Mouse (Mus musculus) embryonic fibroblast, embryonic 13.5 days (primary cell): ENCODE data around the gene Cyb561d2. TPM values are rescaled to one million over a fixed set of nuclear protein-coding genes. Genes with fewer than 3 reads are reported as not detected.

ENCODE experiments used
- H3K27ac ChIP-seq: 2 replicates; pipeline ENCODE4 v1.5.1; 2012; ENCODE audit warnings: low read length, control low read depth, inconsistent platforms; ENCODE audit not compliant: insufficient read depth
- H3K4me1 ChIP-seq: 2 replicates; pipeline ENCODE4 v1.6.1; 2011; ENCODE audit warnings: low read length; ENCODE audit not compliant: control insufficient read depth, insufficient read depth
- H3K4me3 ChIP-seq: 2 replicates; pipeline ENCODE4 v1.5.1; 2011; ENCODE audit warnings: mild to moderate bottlenecking, control low read depth, low read length; ENCODE audit not compliant: insufficient read depth
- CTCF ChIP-seq: IDR thresholded peaks from 2 replicates; pipeline ENCODE4 v1.5.1; 2011; ENCODE audit warnings: mild to moderate bottlenecking, control low read depth, low read length, moderate library complexity, borderline replicate concordance; ENCODE audit not compliant: insufficient read depth
- POLR2A ChIP-seq: IDR thresholded peaks from 2 replicates; pipeline ENCODE4 v1.6.1; 2011; ENCODE audit warnings: low read depth, mild to moderate bottlenecking, control low read depth, low read length, moderate library complexity
- polyA plus RNA-seq: library from polyadenylated mRNA; stranded (reverse); fragments of >200 nt; gene quantifications from 2 replicates; pipeline ENCODE4 v1.2.4, GENCODE M21; 2011; ENCODE audit warnings: low read depth; ENCODE audit not compliant: missing spikeins, insufficient read length

Cyb561d2 gene
- polyA plus RNA-seq, 1 experiment = 18.3 TPM

DNA sequence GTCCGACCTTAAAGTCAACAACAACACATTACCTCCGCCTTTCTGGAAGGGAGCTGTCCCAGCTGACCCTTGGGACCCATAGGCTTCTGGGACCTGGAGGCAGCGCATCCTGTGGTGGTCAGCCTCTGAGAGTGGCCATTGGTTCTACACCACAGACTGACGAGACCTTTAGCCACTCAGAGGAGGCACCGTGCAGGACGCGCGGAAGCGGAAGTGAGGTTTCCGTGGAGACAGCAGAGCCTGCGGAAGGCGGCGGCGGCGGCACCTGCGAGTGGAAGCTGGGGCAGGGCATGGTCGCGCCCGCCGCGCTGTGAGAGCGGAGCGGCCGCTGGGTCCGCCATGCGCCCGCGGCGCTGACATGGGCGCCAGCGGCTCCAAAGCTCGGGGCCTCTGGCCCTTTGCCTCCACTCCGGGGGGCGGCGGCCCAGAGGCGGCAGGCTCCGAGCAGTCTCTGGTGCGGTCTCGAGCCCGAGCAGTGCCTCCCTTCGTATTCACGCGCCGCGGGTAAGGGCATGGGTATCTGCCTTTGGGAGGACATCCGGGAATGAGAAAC, 21.1 kb upstream of the Cyb561d2 start, which contains the start of gene Tusc2:
Gene Tusc2 (plus strand): TSS at position 227 of the 553 bp plus-strand sequence.
- Histone ChIP-seq H3K27ac (no peak within 1 kb of the TSS), H3K4me3 (peak within 1 kb of the TSS; percentile 57), H3K4me1 (peaks cover 4% of the 10 kb centered on the region; the same call in 1 of the 2 replicates)
- no peak for TF ChIP-seq CTCF
- peak; percentile 68 for TF ChIP-seq POLR2A

DNA sequence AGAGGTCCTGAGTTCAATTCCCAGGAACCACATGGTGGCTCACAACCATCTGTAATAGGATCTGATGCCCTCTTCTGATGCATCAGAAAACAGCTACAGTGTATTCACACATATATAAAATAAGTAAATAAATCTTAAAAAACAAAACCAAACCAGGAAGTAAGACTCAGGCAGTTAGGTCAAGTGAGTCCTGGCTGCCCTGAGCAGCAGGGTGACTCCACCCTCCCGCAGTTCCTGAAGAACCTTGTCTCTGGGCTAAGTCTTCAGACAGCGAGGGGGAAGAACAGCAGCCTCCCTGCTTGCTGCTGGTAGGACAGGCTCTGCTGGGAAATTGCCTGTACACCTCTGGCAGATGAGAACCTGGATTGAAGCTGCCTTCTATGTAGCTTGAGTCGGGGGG, 14.4 kb upstream of the Cyb561d2 start:
- Histone ChIP-seq H3K4me3 (peak overlapping the region; percentile 76), H3K4me1 (peaks cover 12% of the 10 kb centered on the region; the same call in 1 of the 2 replicates), H3K27ac (peak overlapping the region; percentile 7; the same call in 1 of the 2 replicates)
- TF ChIP-seq CTCF (no peak), POLR2A (no peak)

DNA sequence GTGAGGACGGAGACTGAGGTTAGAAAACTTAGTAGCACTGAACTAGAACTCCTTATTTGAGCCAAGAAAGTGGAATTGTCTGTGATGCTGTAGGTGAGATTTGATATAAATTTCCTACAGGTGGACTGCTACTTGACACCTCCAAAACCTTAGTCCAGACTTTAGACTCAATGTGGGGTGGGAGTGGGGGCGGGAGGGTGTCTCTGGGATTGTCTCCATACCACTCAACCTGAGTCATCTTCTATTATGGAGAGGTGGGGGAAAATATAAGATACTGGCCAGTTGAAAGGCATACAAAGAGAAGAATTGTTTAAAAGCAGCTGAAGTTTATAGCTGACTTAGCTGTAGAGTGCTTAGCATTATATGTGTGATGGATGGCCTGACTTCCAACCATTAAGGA, 13.7 kb upstream of the Cyb561d2 start:
- H3K4me1 ChIP-seq = peaks cover 12% of the 10 kb centered on the region
- peak overlapping the region; percentile 76 for H3K4me3 ChIP-seq
- TF ChIP-seq POLR2A = no peak
- no peak for TF ChIP-seq CTCF
- peak overlapping the region; percentile 95 for H3K27ac ChIP-seq

DNA sequence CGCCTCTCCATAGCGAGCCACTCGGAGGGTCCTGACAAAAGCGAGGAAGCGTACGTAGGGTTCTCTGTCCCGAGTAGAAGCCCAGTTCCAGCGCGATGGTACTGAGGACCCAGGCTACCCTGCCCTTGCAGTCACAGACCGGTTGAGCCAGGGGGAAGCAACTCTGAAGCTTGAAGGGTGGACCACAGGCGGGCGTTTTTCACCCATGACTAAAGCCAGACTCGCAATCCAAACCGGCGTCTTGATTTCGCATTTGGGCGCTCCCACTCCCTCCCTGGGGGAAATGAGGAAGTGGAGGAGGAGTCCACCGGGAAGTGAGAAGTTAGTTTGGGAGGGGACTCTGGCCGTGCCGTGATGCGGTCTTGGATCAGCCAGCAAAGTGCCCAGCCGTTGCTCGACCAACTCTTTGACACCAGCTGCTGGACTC, 13.1 kb upstream of the Cyb561d2 start:
- Histone ChIP-seq H3K4me3 (peak overlapping the region; percentile 76), H3K4me1 (peaks cover 12% of the 10 kb centered on the region), H3K27ac (peak overlapping the region; percentile 95)
- TF ChIP-seq POLR2A (peak; percentile 71), CTCF (no peak)

DNA sequence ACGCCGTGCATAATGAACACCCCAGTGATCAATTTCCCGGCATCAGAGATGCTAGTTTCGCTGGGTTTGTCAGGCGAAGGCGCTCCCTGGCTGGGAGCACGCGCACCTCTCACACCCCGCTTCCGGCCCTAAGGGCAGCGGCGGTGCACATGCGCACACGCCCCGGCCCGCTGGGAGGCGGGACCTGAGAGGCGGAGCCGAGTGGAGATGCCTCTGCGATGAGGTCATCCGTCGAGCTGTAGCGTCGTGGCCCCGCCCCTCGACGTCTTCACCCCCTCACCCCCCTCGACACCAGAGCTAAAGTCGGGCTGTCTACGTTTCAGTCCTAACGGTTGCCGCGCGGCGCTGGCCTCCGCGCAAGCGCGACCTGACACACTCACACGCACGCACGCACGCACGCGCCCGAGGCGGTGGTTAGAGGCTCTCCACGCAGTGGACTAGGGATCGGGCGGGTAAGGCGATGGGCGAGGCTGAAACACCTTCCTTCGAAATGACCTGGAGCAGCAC, 12.4 kb upstream of the Cyb561d2 start:
- peak; percentile 91 for TF ChIP-seq POLR2A
- TF ChIP-seq CTCF = no peak
- peaks cover 12% of the 10 kb centered on the region for H3K4me1 ChIP-seq
- peak overlapping the region; percentile 76 for H3K4me3 ChIP-seq
- H3K27ac ChIP-seq = peak overlapping the region; percentile 95

DNA sequence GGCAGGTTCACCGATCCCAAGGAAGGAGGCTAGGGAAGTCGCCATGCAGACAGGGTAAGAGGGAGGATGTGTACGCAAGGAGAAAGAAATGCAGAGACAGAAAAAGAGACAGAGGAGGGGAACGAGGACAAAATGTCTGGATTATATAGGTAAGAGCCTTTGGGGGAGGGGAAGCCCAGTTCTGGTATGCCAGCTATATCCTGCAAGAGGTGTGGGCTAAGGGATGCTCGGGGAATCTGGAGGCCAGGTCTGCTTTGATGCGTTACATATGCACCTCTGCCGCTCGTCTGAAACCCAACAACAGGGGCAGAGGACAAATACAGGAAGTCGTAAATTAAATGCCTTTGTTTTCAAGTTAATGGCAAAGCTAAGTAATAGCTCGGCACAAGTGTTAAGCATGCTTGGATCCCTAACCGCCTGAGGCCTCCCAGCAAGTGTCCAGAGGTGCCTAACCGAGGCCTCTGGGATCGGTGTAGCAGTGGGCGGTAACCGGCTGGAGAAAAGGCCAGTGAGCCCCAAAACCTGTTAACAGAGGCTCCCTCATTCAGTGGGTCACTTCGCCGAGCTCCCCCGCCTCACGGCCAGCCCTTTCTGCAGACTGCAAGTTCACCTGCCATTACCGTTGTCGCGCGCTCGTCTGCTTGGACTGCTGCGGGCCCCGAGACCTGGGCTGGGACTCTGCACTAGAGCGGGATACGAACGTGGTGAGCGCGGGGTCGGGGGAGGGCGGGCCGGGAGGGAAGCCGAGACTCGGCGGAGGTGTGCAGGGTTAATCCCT, 11.7 kb upstream of the Cyb561d2 start:
- H3K4me1 ChIP-seq = peaks cover 12% of the 10 kb centered on the region
- TF ChIP-seq POLR2A (no peak), CTCF (no peak)
- peak overlapping the region; percentile 55 for H3K27ac ChIP-seq
- peak overlapping the region; percentile 62 for H3K4me3 ChIP-seq

DNA sequence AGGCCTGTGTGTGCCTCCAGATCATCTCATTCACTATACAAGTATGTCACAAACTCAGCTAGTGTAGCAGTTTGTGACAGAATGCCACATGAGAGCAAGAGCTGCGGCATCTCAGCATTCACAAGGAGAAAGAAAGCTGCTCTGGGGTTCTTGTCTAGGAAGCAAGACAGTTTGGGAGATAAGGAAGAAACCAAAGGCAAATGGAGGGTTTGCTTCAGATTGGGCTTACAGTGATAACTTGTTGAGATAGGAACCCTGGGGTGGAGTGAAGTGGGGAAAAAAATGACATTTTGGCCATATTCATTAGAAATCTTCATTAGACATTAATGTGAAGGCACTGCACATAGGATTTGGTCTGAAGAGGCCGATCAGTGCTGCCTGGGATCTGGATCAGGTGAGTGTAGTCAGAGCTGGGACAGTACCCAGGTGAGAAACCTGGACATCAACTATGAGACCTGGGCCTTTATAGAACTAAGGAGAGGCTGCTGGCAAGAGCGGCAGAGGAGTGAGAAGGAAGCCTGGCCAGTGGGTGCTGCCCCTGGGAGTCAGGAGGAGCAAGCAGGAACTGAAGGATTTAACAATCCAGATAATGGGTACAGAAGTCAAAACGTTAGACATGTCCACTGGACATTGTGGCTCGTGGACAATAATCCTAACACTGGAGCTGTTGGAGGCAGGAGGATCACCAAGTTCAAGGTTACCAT, 10.8 kb upstream of the Cyb561d2 start:
- Histone ChIP-seq H3K4me1 (peaks cover 12% of the 10 kb centered on the region), H3K27ac (no peak overlapping the region), H3K4me3 (peak overlapping the region; percentile 62)
- no peak for TF ChIP-seq POLR2A

DNA sequence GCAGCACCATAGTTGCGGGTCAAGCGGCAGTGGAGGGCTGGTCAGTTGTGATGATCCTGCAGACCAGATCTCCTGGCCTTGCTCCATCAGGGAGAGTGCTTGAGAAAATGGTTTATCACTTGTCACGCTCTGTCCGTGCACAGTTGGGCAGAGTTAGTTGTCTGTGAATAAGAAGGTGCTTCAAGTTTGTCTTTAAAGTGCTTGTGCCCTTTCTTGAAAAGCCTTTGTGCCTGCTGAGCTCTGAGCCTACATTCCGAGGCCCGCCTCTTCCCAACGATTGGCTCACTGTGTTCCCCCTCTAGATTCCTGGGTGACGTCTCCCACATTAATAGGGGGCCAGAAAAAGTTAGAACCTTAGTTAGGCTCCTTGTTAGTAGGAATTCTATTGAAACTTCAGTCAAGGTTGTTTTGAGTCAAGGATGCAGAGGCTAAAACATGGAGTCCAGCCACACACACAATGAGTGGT, 9.9 kb upstream of the Cyb561d2 start:
- Histone ChIP-seq H3K4me3 (peak overlapping the region; percentile 62), H3K4me1 (peaks cover 5% of the 10 kb centered on the region; the same call in 1 of the 2 replicates), H3K27ac (peak overlapping the region; percentile 27)
- TF ChIP-seq POLR2A = peak; percentile 72
- no peak for TF ChIP-seq CTCF

DNA sequence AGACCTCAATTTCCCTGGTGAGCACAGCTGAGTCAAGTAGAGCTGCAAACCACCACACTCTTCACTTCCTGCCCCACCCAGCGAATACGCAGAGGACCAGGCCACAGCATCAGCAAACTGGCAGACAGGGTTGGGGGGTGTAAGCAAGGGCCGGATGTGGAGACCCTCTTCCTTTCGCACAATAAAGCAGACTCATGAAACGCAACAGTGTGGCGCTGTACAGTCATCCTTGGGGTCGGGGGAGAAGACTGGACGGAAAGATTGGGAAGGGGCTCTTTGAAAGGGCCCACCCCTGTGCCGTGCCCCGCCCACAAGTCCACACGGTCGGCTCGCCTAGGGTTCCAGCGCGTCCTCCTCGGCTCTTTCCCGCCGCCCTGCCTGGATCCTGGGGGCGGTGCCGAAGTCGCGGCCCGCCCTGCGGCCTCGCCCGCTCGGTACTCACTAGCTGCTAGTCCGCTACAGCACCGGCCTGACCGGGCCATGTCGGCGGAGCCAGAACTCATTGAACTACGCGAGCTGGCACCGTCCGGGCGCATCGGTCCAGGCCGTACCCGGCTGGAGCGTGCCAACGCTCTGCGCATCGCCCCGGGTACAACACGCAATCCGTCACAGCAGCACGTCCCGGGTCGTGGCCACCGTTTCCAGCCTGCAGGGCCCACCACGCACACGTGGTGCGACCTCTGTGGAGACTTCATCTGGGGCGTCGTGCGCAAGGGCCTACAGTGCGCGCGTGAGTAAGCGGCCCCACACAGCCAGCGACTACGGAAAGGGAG, 9.3 kb upstream of the Cyb561d2 start, which contains the start of gene Rassf1:
Gene Rassf1 (plus strand): TSS at position 439 of the 773 bp plus-strand sequence.
- H3K27ac ChIP-seq = peak within 1 kb of the TSS; percentile 27
- no peak for TF ChIP-seq CTCF
- peak; percentile 83 for TF ChIP-seq POLR2A
- H3K4me1 ChIP-seq = peaks cover 5% of the 10 kb centered on the region; the same call in 1 of the 2 replicates
- peak within 1 kb of the TSS; percentile 62 for H3K4me3 ChIP-seq
